Mouse (Mus musculus): ENCODE results near the gene Aif1l. TPM values are rescaled to one million over a fixed set of nuclear protein-coding genes. Genes with fewer than 3 reads are reported as not detected.
"Not testable (repeated sequence)": the region's sequence is repeated elsewhere in the genome, so short reads cannot be mapped to it uniquely, and the experiment has no call there.

Aif1l gene
- 1 to 10 TPM; 2.2 to 4.2 (median 2.9) TPM for total RNA-seq (2022)

- no peak for DNase-seq (ENCODE audit: low spot score)
Measured at GRCm38 (mm10) chr2:31950058-31950871, at the start of gene Aif1l. Gene Aif1l (plus strand): TSS chr2:31950139.

- DNase-seq (ENCODE audit: low spot score), result no peak
Measured at GRCm38 (mm10) chr2:31900932-31901331, 49.0 kb upstream of the Aif1l start.

- no peak for DNase-seq (ENCODE audit: low spot score)
Measured at GRCm38 (mm10) chr2:31901659-31902362, 48.1 kb upstream of the Aif1l start.

GRCm38 (mm10) chr2:31904089-31904488 lies 45.9 kb upstream of the Aif1l start:
- no peak for DNase-seq (ENCODE audit: low spot score)

- DNase-seq (ENCODE audit: low spot score), result no peak
Measured at GRCm38 (mm10) chr2:31904622-31905021, 45.3 kb upstream of the Aif1l start.

- no peak for DNase-seq (ENCODE audit: low spot score)
Measured at GRCm38 (mm10) chr2:31905682-31906081, 44.3 kb upstream of the Aif1l start.

- no peak for DNase-seq (ENCODE audit: low spot score)
Measured at GRCm38 (mm10) chr2:31906407-31906806, 43.5 kb upstream of the Aif1l start.

- no peak for DNase-seq (ENCODE audit: low spot score)
Measured at GRCm38 (mm10) chr2:31912575-31912974, 37.4 kb upstream of the Aif1l start.

GRCm38 (mm10) chr2:31914213-31914612 lies 35.7 kb upstream of the Aif1l start:
- not testable (repeated sequence) for DNase-seq (ENCODE audit: low spot score)

GRCm38 (mm10) chr2:31915112-31915511 lies 34.8 kb upstream of the Aif1l start:
- peak; percentile 68 for DNase-seq (ENCODE audit: low spot score)

- DNase-seq (ENCODE audit: low spot score), result no peak
Measured at GRCm38 (mm10) chr2:31917636-31918035, 32.3 kb upstream of the Aif1l start.

- no peak for DNase-seq (ENCODE audit: low spot score)
Measured at GRCm38 (mm10) chr2:31923645-31924044, 26.3 kb upstream of the Aif1l start.

GRCm38 (mm10) chr2:31924811-31925210 lies 25.1 kb upstream of the Aif1l start:
- no peak for DNase-seq (ENCODE audit: low spot score)

- no peak for DNase-seq (ENCODE audit: low spot score)
Measured at GRCm38 (mm10) chr2:31925936-31926335, 24.0 kb upstream of the Aif1l start.

GRCm38 (mm10) chr2:31929664-31930063 lies 20.3 kb upstream of the Aif1l start:
- no peak for DNase-seq (ENCODE audit: low spot score)

- no peak for DNase-seq (ENCODE audit: low spot score)
Measured at GRCm38 (mm10) chr2:31934551-31934950, 15.4 kb upstream of the Aif1l start.

GRCm38 (mm10) chr2:31935054-31935453 lies 14.9 kb upstream of the Aif1l start:
- no peak for DNase-seq (ENCODE audit: low spot score)

- DNase-seq (ENCODE audit: low spot score), result no peak
Measured at GRCm38 (mm10) chr2:31938298-31938697, 11.6 kb upstream of the Aif1l start.

GRCm38 (mm10) chr2:31943011-31943410 lies 6.9 kb upstream of the Aif1l start:
- no peak for DNase-seq (ENCODE audit: low spot score)

GRCm38 (mm10) chr2:31945580-31945979 lies 4.4 kb upstream of the Aif1l start:
- DNase-seq (ENCODE audit: low spot score), result no peak

- peak; percentile 54 for DNase-seq (ENCODE audit: low spot score)
Measured at GRCm38 (mm10) chr2:31948392-31948791, 1.5 kb upstream of the Aif1l start.

GRCm38 (mm10) chr2:31948801-31949200 lies 1.1 kb upstream of the Aif1l start:
- DNase-seq (ENCODE audit: low spot score), result no peak

- DNase-seq (ENCODE audit: low spot score), result no peak
Measured at GRCm38 (mm10) chr2:31950966-31951365, 1.0 kb downstream of the Aif1l start.
